Mouse (Mus musculus): ENCODE data around the gene Sec22b. TPM values are rescaled to one million over a fixed set of nuclear protein-coding genes. Genes with fewer than 3 reads are reported as not detected.
A peak's percentile ranks its signal among the peaks of the same experiment; 100 is the strongest.

The Sec22b gene
- total and polyA plus RNA-seq, 2 experiments from 2014 or later, result 71.3 to 91.4 TPM

- DNase-seq (peak; percentile 40), ATAC-seq (peak; percentile 69)
- Histone ChIP-seq H3K27ac (ENCODE audit: low read depth, low read length) (peak overlapping the region; percentile 50; the same call in 1 of the 2 replicates), H3K36me3 (ENCODE audit: insufficient read depth) (no peaks in the 10 kb centered on the region), H3K4me3 (ENCODE audit: low read depth, low read length) (peak overlapping the region; percentile 59), H3K27me3 (ENCODE audit: insufficient read depth, low read length) (no peaks in the 10 kb centered on the region), H3K4me1 (ENCODE audit: insufficient read depth) (no peaks in the 10 kb centered on the region), H3K9me3 (ENCODE audit: low read length) (no peaks in the 10 kb centered on the region), H3K9ac (peak overlapping the region; percentile 64), H3K4me2 (ENCODE audit: low read depth) (peak overlapping the region; percentile 98)
- TF ChIP-seq CTCF (IDR thresholded peaks at IDR 0.05; ENCODE audit: low read depth), result no peak; the same call in 1 of the 2 replicates
- WGBS, result 7% methylated on average over 27 of the region's 28 CpGs
These were observed 33.6 kb upstream of the Sec22b start for GRCm38 (mm10) chr3:97867221-97868023.

DNA sequence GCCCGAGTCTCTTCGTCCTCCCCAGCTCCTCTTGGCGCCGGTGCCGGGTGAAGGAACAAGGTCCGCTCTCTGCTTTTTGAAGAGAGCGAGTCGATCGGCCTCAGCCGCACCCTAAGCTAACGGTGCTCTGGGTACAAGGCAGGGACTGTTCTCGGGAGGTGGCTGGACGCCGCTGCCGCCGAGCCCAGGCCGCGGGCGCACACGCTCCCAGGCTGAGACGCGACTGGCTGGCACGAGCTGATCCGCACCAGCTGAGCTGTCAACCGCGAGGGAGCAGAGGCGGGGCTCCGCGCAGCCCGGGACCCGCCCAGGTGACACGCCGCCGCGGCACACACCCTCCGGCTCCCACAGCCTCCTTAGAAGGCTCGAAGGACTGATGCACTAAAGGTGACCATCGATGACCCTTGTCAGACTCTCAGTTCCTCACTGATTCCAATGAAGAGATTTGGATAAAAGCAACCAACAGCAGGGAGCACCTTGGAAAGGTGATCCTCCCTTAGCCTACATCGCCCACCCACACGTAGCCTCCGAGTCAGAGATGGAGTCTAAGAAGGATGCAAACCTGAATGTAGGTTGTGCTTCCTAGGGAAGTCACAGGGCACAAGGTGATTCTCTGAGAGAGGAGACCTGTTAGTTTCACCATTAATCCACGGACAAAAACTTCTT is 32.8 kb upstream of the Sec22b start:
- DNase-seq (peak; percentile 74), ATAC-seq (peak; percentile 96)
- no peaks in the 10 kb centered on the region for H3K27me3 ChIP-seq (ENCODE audit: insufficient read depth, low read length)
- H3K4me2 ChIP-seq (ENCODE audit: low read depth), result peak overlapping the region; percentile 98
- no peaks in the 10 kb centered on the region for H3K9me3 ChIP-seq (ENCODE audit: low read length)
- H3K36me3 ChIP-seq (ENCODE audit: insufficient read depth), result no peaks in the 10 kb centered on the region
- peak overlapping the region; percentile 50; the same call in 1 of the 2 replicates for H3K27ac ChIP-seq (ENCODE audit: low read depth, low read length)
- TF ChIP-seq CTCF (IDR thresholded peaks at IDR 0.05; ENCODE audit: low read depth), result no peak
- peak overlapping the region; percentile 59 for H3K4me3 ChIP-seq (ENCODE audit: low read depth, low read length)
- peak overlapping the region; percentile 64 for H3K9ac ChIP-seq
- 5% methylated on average over 42 of the region's 42 CpGs for WGBS
- no peaks in the 10 kb centered on the region for H3K4me1 ChIP-seq (ENCODE audit: insufficient read depth)

DNA sequence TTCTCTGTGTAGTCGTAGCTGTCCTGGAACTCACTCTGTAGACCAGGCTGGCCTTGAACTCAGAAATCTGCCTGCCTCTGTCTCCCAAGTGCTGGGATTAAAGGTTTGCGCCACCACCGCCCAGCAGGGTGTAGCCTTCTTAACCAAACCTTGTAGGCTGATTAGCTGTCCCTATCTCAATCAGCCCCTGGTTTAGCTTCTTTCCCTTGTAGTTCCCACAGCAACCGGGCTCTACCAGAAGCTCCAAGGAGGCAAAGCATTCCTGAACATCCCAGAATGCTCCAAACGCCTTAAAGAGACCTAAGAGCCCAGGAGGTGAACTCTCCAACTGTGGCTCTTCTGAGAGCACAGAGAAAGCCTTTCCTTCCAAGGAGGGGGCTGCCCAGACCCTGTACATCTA is 32.3 kb upstream of the Sec22b start:
- Histone ChIP-seq H3K4me2 (ENCODE audit: low read depth) (peak overlapping the region; percentile 98; the same call in 1 of the 2 replicates), H3K27ac (ENCODE audit: low read depth, low read length) (no peak overlapping the region), H3K4me3 (ENCODE audit: low read depth, low read length) (no peak overlapping the region), H3K9ac (no peak overlapping the region), H3K36me3 (ENCODE audit: insufficient read depth) (no peaks in the 10 kb centered on the region), H3K4me1 (ENCODE audit: insufficient read depth) (no peaks in the 10 kb centered on the region), H3K27me3 (ENCODE audit: insufficient read depth, low read length) (no peaks in the 10 kb centered on the region), H3K9me3 (ENCODE audit: low read length) (no peaks in the 10 kb centered on the region)
- DNase-seq (no peak), ATAC-seq (no peak)
- WGBS, result 49% methylated on average over 5 of the region's 5 CpGs
- no peak for TF ChIP-seq CTCF (IDR thresholded peaks at IDR 0.05; ENCODE audit: low read depth)

- Histone ChIP-seq H3K4me2 (ENCODE audit: low read depth) (no peak overlapping the region), H3K9ac (no peak overlapping the region), H3K27ac (ENCODE audit: low read depth, low read length) (no peak overlapping the region), H3K36me3 (ENCODE audit: insufficient read depth) (no peaks in the 10 kb centered on the region), H3K4me1 (ENCODE audit: insufficient read depth) (no peaks in the 10 kb centered on the region), H3K4me3 (ENCODE audit: low read depth, low read length) (no peak overlapping the region), H3K9me3 (ENCODE audit: low read length) (no peaks in the 10 kb centered on the region), H3K27me3 (ENCODE audit: insufficient read depth, low read length) (no peaks in the 10 kb centered on the region)
- DNase-seq, result no peak
- TF ChIP-seq CTCF (IDR thresholded peaks at IDR 0.05; ENCODE audit: low read depth), result no peak
- WGBS, result 80% methylated on average over 4 of the region's 4 CpGs
- ATAC-seq, result no peak
These were observed 31.3 kb upstream of the Sec22b start for GRCm38 (mm10) chr3:97869730-97870129.

DNA sequence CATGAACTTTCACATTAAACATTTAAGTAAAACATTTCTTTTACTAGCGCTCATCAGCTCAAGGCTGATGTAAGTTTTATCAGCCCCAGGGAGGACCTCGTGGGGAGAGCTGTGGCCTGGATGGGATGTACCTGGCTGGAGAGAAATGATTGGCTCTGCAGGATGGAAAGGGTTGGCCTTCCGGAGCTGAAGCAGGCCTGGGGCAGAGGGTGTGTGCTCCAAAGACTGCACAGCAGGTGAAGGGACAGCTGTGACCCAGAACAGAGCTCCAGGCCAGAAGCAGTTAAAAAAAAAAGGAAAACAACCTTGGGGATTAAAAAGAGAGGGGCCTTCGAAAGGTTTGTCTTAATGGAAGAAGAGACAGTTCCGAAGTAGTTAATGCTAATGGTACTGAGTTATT is 26.2 kb upstream of the Sec22b start:
- WGBS, result 30% methylated on average over 5 of the region's 5 CpGs
- ATAC-seq, result no peak

GRCm38 (mm10) chr3:97876259-97876658 is 24.7 kb upstream of the Sec22b start:
- Histone ChIP-seq H3K4me3 (ENCODE audit: low read depth, low read length) (no peak overlapping the region), H3K27ac (ENCODE audit: low read depth, low read length) (no peak overlapping the region), H3K27me3 (ENCODE audit: insufficient read depth, low read length) (no peaks in the 10 kb centered on the region), H3K36me3 (ENCODE audit: insufficient read depth) (no peaks in the 10 kb centered on the region), H3K4me2 (ENCODE audit: low read depth) (no peak overlapping the region), H3K9ac (no peak overlapping the region), H3K9me3 (ENCODE audit: low read length) (no peaks in the 10 kb centered on the region), H3K4me1 (ENCODE audit: insufficient read depth) (no peaks in the 10 kb centered on the region)
- ATAC-seq (peak; percentile 19; the same call in 1 of the 2 replicates), DNase-seq (peak; percentile 29)
- WGBS, result 37% methylated on average over 8 of the region's 8 CpGs
- no peak for TF ChIP-seq CTCF (IDR thresholded peaks at IDR 0.05; ENCODE audit: low read depth)

More for the DNA sequence above, 26.2 kb upstream of the Sec22b start:
- DNase-seq, result no peak
- no peak overlapping the region for H3K9ac ChIP-seq
- no peak overlapping the region for H3K4me3 ChIP-seq (ENCODE audit: low read depth, low read length)
- no peak overlapping the region for H3K4me2 ChIP-seq (ENCODE audit: low read depth)
- H3K36me3 ChIP-seq (ENCODE audit: insufficient read depth), result no peaks in the 10 kb centered on the region
- H3K27me3 ChIP-seq (ENCODE audit: insufficient read depth, low read length), result no peaks in the 10 kb centered on the region
- TF ChIP-seq CTCF (IDR thresholded peaks at IDR 0.05; ENCODE audit: low read depth), result no peak
- no peaks in the 10 kb centered on the region for H3K4me1 ChIP-seq (ENCODE audit: insufficient read depth)
- no peak overlapping the region for H3K27ac ChIP-seq (ENCODE audit: low read depth, low read length)
- no peaks in the 10 kb centered on the region for H3K9me3 ChIP-seq (ENCODE audit: low read length)

DNA sequence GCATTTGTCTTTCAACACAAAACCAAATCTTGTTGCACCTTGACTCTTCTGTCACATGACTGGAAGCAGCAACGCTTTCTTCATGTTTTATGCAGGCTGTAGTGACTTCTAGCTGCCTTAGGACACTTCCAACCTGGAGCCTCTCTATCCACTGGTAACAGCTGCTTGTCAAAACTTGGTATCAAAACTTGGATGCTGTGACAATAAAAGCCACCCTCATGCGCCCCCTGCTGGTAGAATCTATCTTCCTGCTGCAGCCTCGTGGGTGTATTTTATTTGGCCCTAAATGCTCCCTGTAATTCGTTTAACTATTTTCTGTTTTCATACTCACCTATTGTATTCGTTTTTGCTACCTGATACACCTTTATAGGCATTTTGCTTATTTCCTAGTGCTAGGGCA is 21.8 kb upstream of the Sec22b start:
- DNase-seq, result peak; percentile 83
- peak; percentile 84 for TF ChIP-seq CTCF (IDR thresholded peaks at IDR 0.05; ENCODE audit: low read depth)
- Histone ChIP-seq H3K4me3 (ENCODE audit: low read depth, low read length) (no peak overlapping the region), H3K9me3 (ENCODE audit: low read length) (no peaks in the 10 kb centered on the region), H3K9ac (no peak overlapping the region), H3K27ac (ENCODE audit: low read depth, low read length) (no peak overlapping the region), H3K36me3 (ENCODE audit: insufficient read depth) (no peaks in the 10 kb centered on the region), H3K27me3 (ENCODE audit: insufficient read depth, low read length) (no peaks in the 10 kb centered on the region), H3K4me1 (ENCODE audit: insufficient read depth) (no peaks in the 10 kb centered on the region), H3K4me2 (ENCODE audit: low read depth) (no peak overlapping the region)
- peak; percentile 53; the same call in 1 of the 2 replicates for ATAC-seq
- WGBS, result 13% methylated on average over 5 of the region's 5 CpGs
